Mouse (Mus musculus) right cerebral cortex, postnatal 10 days (tissue): ENCODE measurements around the gene 1810009A15Rik.

Source experiments
- DNase-seq, 2 experiments: peaks; one replicate each; pipeline ENCODE4 v3.0.0; 2021; ENCODE audit warnings: low spot score in 2 of 2

Gene 1810009A15Rik

GRCm38 (mm10) chr19:8920073-8920736 lies 31.6 kb downstream of the 1810009A15Rik start, which contains the start of gene B3gat3:
Gene B3gat3, plus strand, starts transcription at chr19:8920374.
- DNase-seq: peak; percentile 95 to 96

GRCm38 (mm10) chr19:8920836-8921291 lies 32.2 kb downstream of the 1810009A15Rik start:
- no peak for DNase-seq

- DNase-seq: no peak
Observed at GRCm38 (mm10) chr19:8921741-8922140, 33.1 kb downstream of the 1810009A15Rik start.

GRCm38 (mm10) chr19:8926766-8927165 lies 38.1 kb downstream of the 1810009A15Rik start:
- no peak for DNase-seq

GRCm38 (mm10) chr19:8927891-8928525 lies 39.4 kb downstream of the 1810009A15Rik start:
- no peak for DNase-seq

- no peak for DNase-seq
Observed at GRCm38 (mm10) chr19:8928689-8929223, 40.1 kb downstream of the 1810009A15Rik start.

GRCm38 (mm10) chr19:8929224-8930088 lies 40.8 kb downstream of the 1810009A15Rik start, which contains the start of the genes Rom1 and Eml3:
Gene Rom1, minus strand, starts transcription at chr19:8929356.
Gene Eml3, plus strand, starts transcription at chr19:8929552.
- DNase-seq: peak; percentile 73 to 75

- DNase-seq: no peak
Observed at GRCm38 (mm10) chr19:8930117-8930516, 41.5 kb downstream of the 1810009A15Rik start.

GRCm38 (mm10) chr19:8930771-8931170 lies 42.1 kb downstream of the 1810009A15Rik start:
- no peak for DNase-seq

GRCm38 (mm10) chr19:8936736-8937135 lies 48.1 kb downstream of the 1810009A15Rik start:
- DNase-seq: no peak
